Mouse (Mus musculus) embryo, embryonic 9.5 days (tissue): ENCODE results near the gene Atg4a.

Experiments used
- DNase-seq: peaks from one replicate; pipeline ENCODE4 v3.0.0-alpha.2; 2017; ENCODE audit errors: extremely low spot score

Atg4a gene

DNA sequence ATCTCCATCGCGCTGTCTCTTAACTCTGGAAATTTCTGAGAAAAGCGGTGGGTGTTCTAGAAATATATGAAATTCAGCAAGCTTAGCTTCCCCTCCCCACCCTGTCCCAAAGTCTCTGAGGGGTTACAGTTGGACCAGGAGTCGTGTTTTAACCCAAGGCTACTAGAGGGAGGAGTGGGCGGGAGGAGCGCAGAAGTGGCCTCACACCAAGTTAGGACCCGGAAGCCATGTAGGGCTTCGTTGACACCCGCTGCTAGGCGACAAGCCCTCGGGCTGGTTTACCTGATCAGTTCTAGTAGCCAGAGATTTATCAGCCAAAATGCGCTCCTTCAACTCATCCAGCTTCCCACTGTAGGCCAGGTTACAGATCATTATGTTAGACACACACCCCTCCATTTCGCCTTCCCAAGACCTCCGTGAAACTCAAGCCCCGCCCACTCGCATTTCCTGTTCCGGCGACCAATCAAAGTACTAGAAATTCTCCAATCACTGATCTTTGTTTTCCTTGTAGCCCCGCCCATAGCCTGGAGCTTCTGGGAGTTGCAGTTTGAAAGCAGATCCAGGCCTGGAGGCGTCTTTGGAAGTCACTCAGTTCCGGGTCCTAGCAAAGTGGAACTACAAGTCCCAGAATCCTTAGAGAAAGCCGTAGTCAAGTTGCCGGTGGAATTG, at the start of gene Atg4a, which contains the start of gene Psmd10:
Atg4a (plus strand) TSS at position 636 of the 669 bp plus-strand sequence.
Psmd10 (minus strand) TSS at position 457 of the 669 bp plus-strand sequence.
- DNase-seq = peak; percentile 87

DNA sequence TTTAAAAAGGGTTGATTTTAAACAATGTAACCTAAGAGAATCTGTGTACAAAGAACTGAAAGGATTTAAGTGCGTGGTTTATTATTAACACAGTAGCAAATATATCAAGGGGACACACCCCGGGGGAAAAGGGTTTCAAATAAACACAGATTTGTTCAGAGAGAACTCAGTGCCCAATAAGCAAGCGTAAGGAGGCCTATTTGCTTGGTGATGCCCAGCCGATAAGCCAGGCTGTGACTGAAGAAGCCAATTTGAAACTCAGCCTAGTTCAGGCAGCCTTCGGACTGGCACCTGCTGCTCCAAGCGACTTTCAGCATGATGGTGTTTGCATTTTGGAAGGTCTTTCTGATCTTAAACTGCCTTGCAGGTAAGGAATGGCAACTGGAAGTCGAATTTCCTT, 49.3 kb upstream of the Atg4a start, which contains the start of gene Vsig1:
Vsig1 (plus strand) TSS at position 249 of the 400 bp plus-strand sequence.
- no peak for DNase-seq

GRCm38 (mm10) chrX:140921321-140921720, 35.4 kb upstream of the Atg4a start:
- DNase-seq = no peak

GRCm38 (mm10) chrX:140932066-140932465, 24.6 kb upstream of the Atg4a start:
- no peak for DNase-seq

- DNase-seq = no peak
Measured at GRCm38 (mm10) chrX:140933263-140933662, 23.4 kb upstream of the Atg4a start.

DNA sequence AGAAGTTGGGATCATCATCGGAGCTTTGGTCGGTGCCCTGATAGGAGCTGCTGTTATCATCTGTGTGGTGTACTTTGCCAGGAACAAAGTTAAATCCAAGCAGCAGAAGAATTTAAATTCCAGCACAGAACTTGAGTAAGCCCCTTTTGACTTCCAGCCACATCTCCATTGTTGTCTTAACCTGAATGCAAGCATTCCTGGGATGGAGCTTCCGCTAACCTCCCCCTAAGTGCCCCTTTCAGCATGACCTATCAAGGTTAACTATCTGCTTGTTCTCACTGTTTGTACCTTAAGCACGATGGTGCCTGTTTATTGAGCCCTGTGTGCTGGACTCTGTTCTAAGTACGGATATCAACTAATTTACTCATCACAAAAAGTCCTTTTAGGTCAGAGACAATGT, 20.4 kb upstream of the Atg4a start:
- DNase-seq = no peak

- DNase-seq = no peak
Measured at GRCm38 (mm10) chrX:140953618-140954017, 3.1 kb upstream of the Atg4a start.

GRCm38 (mm10) chrX:140956959-140957358, 252 bp downstream of the Atg4a start:
- DNase-seq = no peak

DNA sequence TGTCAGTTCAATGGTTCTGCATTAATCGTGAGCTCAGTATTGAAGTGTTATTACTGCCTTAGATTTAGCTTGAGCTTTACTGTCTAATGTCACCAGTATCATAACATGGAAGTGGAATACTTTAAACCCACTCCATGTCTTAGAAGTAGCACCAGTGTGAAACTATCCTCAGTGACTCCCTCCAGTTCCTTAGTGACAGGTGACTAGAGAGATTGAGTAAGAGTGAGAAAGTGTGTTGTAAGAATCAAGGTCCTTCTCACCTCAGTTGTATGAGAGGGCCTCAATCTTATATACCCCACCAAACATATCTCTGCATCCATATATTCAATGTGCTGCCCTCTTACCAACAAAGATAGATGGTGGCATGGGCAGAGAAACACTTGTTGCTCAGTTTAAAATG, 22.2 kb downstream of the Atg4a start:
- no peak for DNase-seq

- no peak for DNase-seq
Measured at GRCm38 (mm10) chrX:140979546-140979945, 22.8 kb downstream of the Atg4a start.

DNA sequence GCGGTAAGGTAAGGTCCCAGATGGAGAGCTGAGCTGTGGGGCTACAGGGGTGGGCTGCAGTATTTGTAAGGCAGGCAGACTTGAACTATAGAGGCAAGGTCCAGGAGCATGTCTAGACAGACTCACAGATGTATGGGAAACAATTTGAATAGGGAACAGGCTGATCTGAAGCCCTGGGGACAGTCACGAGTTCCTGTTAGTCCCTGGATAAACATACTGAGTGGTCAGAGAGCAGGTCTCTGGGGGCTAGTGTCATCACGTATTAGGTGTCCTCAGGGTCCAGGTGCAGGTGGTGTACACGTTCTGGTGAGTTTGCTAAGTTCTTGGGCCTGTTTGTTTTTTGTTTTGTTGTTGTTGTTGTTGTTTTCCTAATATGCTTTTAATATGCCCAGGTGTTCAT, 23.5 kb downstream of the Atg4a start:
- DNase-seq = no peak

GRCm38 (mm10) chrX:140983206-140983960, 26.7 kb downstream of the Atg4a start:
- DNase-seq = peak; percentile 5

- no peak for DNase-seq
Measured at GRCm38 (mm10) chrX:140984795-140985194, 28.1 kb downstream of the Atg4a start.

GRCm38 (mm10) chrX:140985256-140985655, 28.5 kb downstream of the Atg4a start:
- DNase-seq = no peak

GRCm38 (mm10) chrX:140996909-140997516, 40.3 kb downstream of the Atg4a start:
- DNase-seq = peak; percentile 2

DNA sequence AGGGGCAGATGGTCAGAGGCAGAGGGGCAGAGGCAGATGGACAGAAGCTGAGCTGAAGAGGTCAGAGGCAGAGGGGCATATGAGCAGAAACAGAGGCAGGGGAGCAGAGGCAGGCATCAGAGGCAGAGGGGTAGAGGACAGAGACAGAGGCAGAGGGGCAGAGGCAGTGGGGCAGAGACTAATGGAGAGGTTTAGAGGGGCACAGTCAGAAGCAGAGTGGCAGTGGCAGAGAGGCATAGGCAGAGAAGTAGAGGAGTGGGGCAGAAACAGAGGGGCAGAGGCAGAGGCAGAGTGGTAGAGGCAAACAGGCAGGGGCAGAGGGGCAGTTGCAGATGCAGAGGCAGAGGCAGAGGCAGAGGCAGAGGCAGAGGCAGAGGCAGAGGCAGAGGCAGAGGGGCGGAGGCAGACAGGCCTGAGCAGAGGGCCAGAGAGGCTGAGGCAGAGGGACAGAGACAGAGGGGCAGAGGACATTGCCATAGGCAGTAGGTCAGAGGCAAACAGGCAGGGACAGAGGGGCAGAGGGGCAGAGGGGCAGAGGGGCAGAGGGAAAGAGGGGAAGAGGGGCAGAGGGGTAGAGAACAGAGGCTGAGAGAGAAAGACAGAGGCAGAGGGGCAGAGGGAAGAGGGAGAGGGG, 41.3 kb downstream of the Atg4a start:
- DNase-seq = no peak

- DNase-seq = no peak
Measured at GRCm38 (mm10) chrX:140998885-140999284, 42.2 kb downstream of the Atg4a start.

DNA sequence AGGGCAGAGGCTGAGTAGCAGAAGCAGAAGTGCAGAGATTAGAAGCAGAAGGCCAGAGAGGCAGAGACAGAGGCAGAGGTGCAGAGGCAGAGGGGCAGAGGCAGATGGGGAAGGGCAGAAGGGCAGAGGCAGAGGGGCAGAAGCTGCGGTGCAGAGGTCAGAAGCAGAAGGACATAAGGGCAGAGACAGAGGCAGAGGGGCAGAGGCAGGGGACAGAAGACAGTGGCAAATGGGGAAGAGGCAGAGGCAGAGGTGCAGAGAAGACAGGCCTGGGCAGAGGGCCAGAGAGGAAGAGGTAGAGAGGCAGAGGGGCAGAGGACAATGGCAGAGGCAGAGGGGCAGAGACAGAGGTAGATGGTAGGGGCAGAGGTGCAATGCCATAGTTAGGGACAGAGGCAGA, 193.0 kb downstream of the Atg4a start:
- DNase-seq = no peak

- no peak for DNase-seq
Measured at GRCm38 (mm10) chrX:141150290-141150689, 193.6 kb downstream of the Atg4a start.

DNA sequence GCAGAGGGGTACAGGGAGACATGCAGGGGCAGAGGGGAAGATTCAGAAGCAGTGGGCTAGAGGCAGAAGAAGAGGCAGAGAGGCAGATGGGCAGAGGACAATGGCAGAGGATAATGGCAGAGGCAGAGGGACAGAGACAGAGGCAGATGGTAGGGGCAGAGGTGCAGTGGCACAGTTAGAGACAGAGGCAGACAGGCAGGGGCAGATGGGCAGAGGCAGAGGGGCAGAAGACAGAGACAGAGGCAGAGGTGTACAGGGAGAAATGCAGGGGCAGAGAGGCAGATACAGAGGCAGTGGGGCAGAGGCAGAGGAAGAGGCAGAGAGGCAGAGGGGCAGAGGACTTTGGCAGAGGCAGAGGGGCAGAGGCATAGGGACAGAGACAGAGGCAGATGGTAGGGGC, 194.5 kb downstream of the Atg4a start:
- DNase-seq = no peak

- DNase-seq = no peak
Measured at GRCm38 (mm10) chrX:141156696-141157095, 200.0 kb downstream of the Atg4a start.

GRCm38 (mm10) chrX:141157626-141158025, 200.9 kb downstream of the Atg4a start:
- no peak for DNase-seq
